Mouse (Mus musculus) hindbrain, embryonic 12.5 days (tissue): ENCODE results near the gene Ppp4r2. TPM values are rescaled to one million over a fixed set of nuclear protein-coding genes. Genes with fewer than 3 reads are reported as not detected.

Source experiments
- ATAC-seq: fragments of 200-750 bp; cut with Nextera tagmentation; 2 replicates; pipeline ENCODE4 v1.8.0; 2017; ENCODE audit warnings: moderate TSS enrichment; ENCODE audit not compliant: low FRiP score
- H3K27ac ChIP-seq: fragments of 300-500 bp; sonication (generic); 2 replicates; pipeline ENCODE4 v1.5.1; 2016; ENCODE audit warnings: mild to moderate bottlenecking
- H3K27me3 ChIP-seq: fragments of 300-500 bp; sonication (generic); 2 replicates; pipeline ENCODE4 v1.6.1; 2016; ENCODE audit warnings: mild to moderate bottlenecking
- H3K36me3 ChIP-seq: fragments of 300-500 bp; sonication (generic); 2 replicates; pipeline ENCODE4 v1.6.1; 2016; ENCODE audit warnings: mild to moderate bottlenecking
- H3K4me1 ChIP-seq: fragments of 300-500 bp; sonication (generic); 2 replicates; pipeline ENCODE4 v1.6.1; 2016
- H3K4me2 ChIP-seq: fragments of 300-500 bp; sonication (generic); replicated peaks from 2 replicates; pipeline ENCODE4 v1.6.1; 2016; ENCODE audit warnings: mild to moderate bottlenecking
- H3K4me3 ChIP-seq: fragments of 300-500 bp; sonication (generic); 2 replicates; pipeline ENCODE4 v1.5.1; 2016; ENCODE audit warnings: mild to moderate bottlenecking
- H3K9ac ChIP-seq: fragments of 300-500 bp; sonication (generic); 2 replicates; pipeline ENCODE4 v1.6.1; 2016; ENCODE audit warnings: mild to moderate bottlenecking, moderate library complexity
- H3K9me3 ChIP-seq: fragments of 300-500 bp; sonication (generic); replicated peaks from 2 replicates; pipeline ENCODE4 v1.6.1; 2016; ENCODE audit warnings: mild to moderate bottlenecking
- WGBS: fragments of 180-500 bp; shearing (Covaris S2); methylation state at CpG from one replicate; pipeline ENCODE4 v1.1.7; 2016; 5-methylcytosine and 5-hydroxymethylcytosine counted together
- polyA plus RNA-seq: library from polyadenylated mRNA; unstranded; fragments of >200 nt; fragmentation: Nextera tagmentation; extraction: Ambion mirVana; gene quantifications from 2 replicates; pipeline ENCODE4 v1.2.1, GENCODE M21; 2016

The Ppp4r2 gene
- polyA plus RNA-seq, 1 experiment from 2014 or later: 29.1 TPM

GRCm38 (mm10) chr6:100893073-100893472, 59.7 kb downstream of the Ppp4r2 start:
- Histone ChIP-seq H3K4me1 (no peaks in the 10 kb centered on the region), H3K9me3 (no peaks in the 10 kb centered on the region)
- 75% methylated on average over 5 of the region's 5 CpGs for WGBS

GRCm38 (mm10) chr6:100895183-100895582, 61.8 kb downstream of the Ppp4r2 start:
- Histone ChIP-seq H3K4me3 (no peak overlapping the region), H3K9ac (no peak overlapping the region), H3K27me3 (no peaks in the 10 kb centered on the region), H3K9me3 (no peaks in the 10 kb centered on the region), H3K27ac (no peak overlapping the region), H3K36me3 (no peaks in the 10 kb centered on the region), H3K4me2 (no peak overlapping the region), H3K4me1 (no peaks in the 10 kb centered on the region)
- ATAC-seq: no peak
- WGBS: 53% methylated on average over 8 of the region's 8 CpGs

More at GRCm38 (mm10) chr6:100893073-100893472, 59.7 kb downstream of the Ppp4r2 start:
- Histone ChIP-seq H3K4me2 (no peak overlapping the region), H3K4me3 (no peak overlapping the region), H3K27ac (no peak overlapping the region), H3K36me3 (no peaks in the 10 kb centered on the region), H3K27me3 (no peaks in the 10 kb centered on the region), H3K9ac (no peak overlapping the region)
- no peak for ATAC-seq

GRCm38 (mm10) chr6:100896883-100897282, 63.5 kb downstream of the Ppp4r2 start:
- ATAC-seq: no peak
- Histone ChIP-seq H3K4me2 (no peak overlapping the region), H3K9ac (no peak overlapping the region), H3K9me3 (no peaks in the 10 kb centered on the region), H3K27me3 (no peaks in the 10 kb centered on the region), H3K4me3 (no peak overlapping the region), H3K27ac (no peak overlapping the region), H3K4me1 (no peaks in the 10 kb centered on the region), H3K36me3 (no peaks in the 10 kb centered on the region)
- 62% methylated on average over 5 of the region's 5 CpGs for WGBS

GRCm38 (mm10) chr6:100904463-100904862, 71.0 kb downstream of the Ppp4r2 start:
- WGBS: 57% methylated on average over 5 of the region's 5 CpGs

GRCm38 (mm10) chr6:100910136-100910675, 76.8 kb downstream of the Ppp4r2 start:
- no peak for ATAC-seq
- Histone ChIP-seq H3K4me1 (0 out of 2 replicates have a peak, but pooled peaks cover 6% of the 10 kb centered on the region), H3K4me3 (no peak overlapping the region), H3K36me3 (no peaks in the 10 kb centered on the region), H3K9me3 (no peaks in the 10 kb centered on the region), H3K4me2 (no peak overlapping the region), H3K27me3 (peaks cover 4% of the 10 kb centered on the region; the same call in 1 of the 2 replicates), H3K9ac (no peak overlapping the region), H3K27ac (no peak overlapping the region)
- 64% methylated on average over 2 of the region's 2 CpGs for WGBS

More at GRCm38 (mm10) chr6:100904463-100904862, 71.0 kb downstream of the Ppp4r2 start:
- no peaks in the 10 kb centered on the region for H3K9me3 ChIP-seq
- no peak for ATAC-seq
- H3K27me3 ChIP-seq: peaks cover 2% of the 10 kb centered on the region; the same call in 1 of the 2 replicates
- H3K4me1 ChIP-seq: 0 out of 2 replicates have a peak, but pooled peaks cover 2% of the 10 kb centered on the region
- no peaks in the 10 kb centered on the region for H3K36me3 ChIP-seq
- no peak overlapping the region for H3K4me2 ChIP-seq
- no peak overlapping the region for H3K27ac ChIP-seq
- H3K9ac ChIP-seq: no peak overlapping the region
- no peak overlapping the region for H3K4me3 ChIP-seq

Other genes starting within 250 kb of the Ppp4r2 start
- 13.6 and 16.3 TPM in 2 replicates for gene Shq1, start 162.5 kb upstream of the Ppp4r2 start, polyA plus RNA-seq
- 9.6 and 11.1 TPM in 2 replicates for gene Gxylt2, start 128.9 kb upstream of the Ppp4r2 start, polyA plus RNA-seq